Mouse (Mus musculus): ENCODE measurements around the gene Dusp1. TPM values are rescaled to one million over a fixed set of nuclear protein-coding genes. Genes with fewer than 3 reads are reported as not detected.
A peak's percentile ranks its signal among the peaks of the same experiment; 100 is the strongest.

Dusp1 gene
- polyA plus RNA-seq, 1 experiment from 2014 or later = 18.9 TPM

DNA sequence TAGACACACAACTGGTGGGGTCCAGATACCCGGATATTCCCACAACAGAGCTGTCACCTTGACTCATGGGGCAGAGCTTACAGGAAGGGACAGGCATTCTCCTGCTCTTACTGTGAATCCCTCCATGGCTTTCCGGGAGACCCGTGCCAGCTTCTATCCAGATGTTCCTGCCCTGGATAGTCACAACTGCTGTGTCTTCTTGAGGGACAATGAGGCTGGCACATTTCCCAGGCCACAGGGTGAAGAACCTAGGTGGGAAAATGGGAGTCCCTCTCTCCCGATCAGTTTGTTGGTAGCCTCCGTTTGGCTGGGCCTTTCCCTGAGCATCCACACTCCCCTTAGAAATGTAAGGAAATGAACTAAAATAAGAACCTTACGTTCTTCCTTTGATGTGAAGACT is 33.2 kb downstream of the Dusp1 start:
- H3K9ac ChIP-seq (ENCODE audit: low read depth, low read length) = no peak overlapping the region
- TF ChIP-seq CTCF (IDR thresholded peaks at IDR 0.05; ENCODE audit: low read depth) = no peak
- no peaks in the 10 kb centered on the region for H3K27me3 ChIP-seq (replicated peaks; ENCODE audit: control insufficient read depth, insufficient read depth, low read length)
- H3K36me3 ChIP-seq (ENCODE audit: control insufficient read depth, insufficient read depth) = no peaks in the 10 kb centered on the region
- H3K4me3 ChIP-seq (ENCODE audit: low read depth, low read length) = no peak overlapping the region
- H3K4me2 ChIP-seq (replicated peaks; ENCODE audit: low read depth) = no peak overlapping the region
- H3K27ac ChIP-seq (ENCODE audit: low read depth, low read length) = no peak overlapping the region
- 79% methylated on average over 6 of the region's 6 CpGs for WGBS
- H3K9me3 ChIP-seq (ENCODE audit: control insufficient read depth) = no peaks in the 10 kb centered on the region
- ATAC-seq = no peak
- no peaks in the 10 kb centered on the region for H3K4me1 ChIP-seq (replicated peaks; ENCODE audit: control insufficient read depth, insufficient read depth, low read length)

DNA sequence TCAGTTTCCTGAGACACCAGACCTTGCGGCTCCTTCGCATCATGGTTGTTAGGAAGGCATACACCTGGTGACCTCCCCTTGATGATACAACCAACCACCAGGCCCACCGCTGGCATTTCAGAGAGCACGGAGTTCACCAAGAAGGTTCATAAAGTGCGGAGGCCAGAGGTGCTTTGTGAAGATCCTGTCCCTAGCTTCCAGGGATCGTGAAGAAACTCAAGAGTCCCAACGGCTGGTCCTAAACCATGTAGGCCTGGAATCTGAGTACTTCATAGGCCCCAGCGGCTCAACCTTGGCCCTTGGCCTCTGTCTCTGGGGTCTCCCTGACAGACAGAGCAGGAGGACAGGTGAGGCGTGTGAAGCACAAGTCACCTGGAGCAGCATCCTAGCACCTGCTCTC is 34.6 kb downstream of the Dusp1 start:
- H3K4me3 ChIP-seq (ENCODE audit: low read depth, low read length) = no peak overlapping the region
- 93% methylated on average over 9 of the region's 9 CpGs for WGBS
- H3K27me3 ChIP-seq (replicated peaks; ENCODE audit: control insufficient read depth, insufficient read depth, low read length) = no peaks in the 10 kb centered on the region
- no peaks in the 10 kb centered on the region for H3K36me3 ChIP-seq (ENCODE audit: control insufficient read depth, insufficient read depth)
- no peak for TF ChIP-seq CTCF (IDR thresholded peaks at IDR 0.05; ENCODE audit: low read depth)
- no peaks in the 10 kb centered on the region for H3K4me1 ChIP-seq (replicated peaks; ENCODE audit: control insufficient read depth, insufficient read depth, low read length)
- no peak overlapping the region for H3K9ac ChIP-seq (ENCODE audit: low read depth, low read length)
- H3K9me3 ChIP-seq (ENCODE audit: control insufficient read depth) = no peaks in the 10 kb centered on the region
- H3K27ac ChIP-seq (ENCODE audit: low read depth, low read length) = no peak overlapping the region
- no peak for ATAC-seq
- H3K4me2 ChIP-seq (replicated peaks; ENCODE audit: low read depth) = no peak overlapping the region

DNA sequence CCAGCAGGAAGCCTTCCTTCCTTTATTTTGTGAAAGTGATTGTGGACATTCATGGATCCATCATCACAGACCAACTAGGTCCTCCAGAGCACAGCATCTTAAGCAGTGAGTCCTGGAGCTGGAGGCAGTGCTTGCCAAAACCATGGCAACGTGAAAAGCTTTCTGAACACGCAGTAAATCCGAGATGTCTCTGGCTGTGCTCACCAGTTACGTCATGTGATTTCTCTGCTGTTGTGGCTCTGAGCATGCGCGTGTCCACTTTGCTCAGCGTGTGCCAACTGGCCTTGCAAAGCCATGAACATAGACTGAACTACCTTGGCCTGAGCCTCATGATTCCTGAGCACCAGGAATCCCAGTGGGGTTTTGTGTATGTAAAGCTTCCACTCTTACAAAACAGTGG is 36.6 kb downstream of the Dusp1 start:
- 69% methylated on average over 7 of the region's 7 CpGs for WGBS
- Histone ChIP-seq H3K4me1 (replicated peaks; ENCODE audit: control insufficient read depth, insufficient read depth, low read length) (no peaks in the 10 kb centered on the region), H3K36me3 (ENCODE audit: control insufficient read depth, insufficient read depth) (no peaks in the 10 kb centered on the region), H3K27ac (ENCODE audit: low read depth, low read length) (no peak overlapping the region), H3K27me3 (replicated peaks; ENCODE audit: control insufficient read depth, insufficient read depth, low read length) (no peaks in the 10 kb centered on the region), H3K9ac (ENCODE audit: low read depth, low read length) (no peak overlapping the region), H3K4me3 (ENCODE audit: low read depth, low read length) (no peak overlapping the region), H3K9me3 (ENCODE audit: control insufficient read depth) (no peaks in the 10 kb centered on the region), H3K4me2 (replicated peaks; ENCODE audit: low read depth) (no peak overlapping the region)
- ATAC-seq = no peak
- no peak for TF ChIP-seq CTCF (IDR thresholded peaks at IDR 0.05; ENCODE audit: low read depth)

DNA sequence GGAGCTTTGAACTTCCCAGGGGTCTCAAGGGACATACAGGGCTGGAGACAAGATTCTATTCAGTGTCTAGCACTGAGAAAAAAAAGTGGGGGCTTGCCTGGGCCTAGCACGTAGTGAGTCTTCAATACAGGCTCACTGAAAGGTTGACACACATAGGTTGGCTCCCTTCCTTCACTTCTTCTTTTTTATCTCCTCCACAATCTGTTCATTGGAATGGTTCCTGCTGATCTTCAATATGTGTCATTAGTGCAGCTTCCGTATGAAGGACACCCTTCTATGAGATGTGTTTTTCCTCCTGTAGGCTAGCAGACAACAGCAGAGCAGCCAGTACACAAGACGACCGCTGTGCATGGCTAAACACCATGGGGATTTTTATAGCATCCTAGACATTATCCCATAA is 37.1 kb downstream of the Dusp1 start:
- no peak for TF ChIP-seq CTCF (IDR thresholded peaks at IDR 0.05; ENCODE audit: low read depth)

DNA sequence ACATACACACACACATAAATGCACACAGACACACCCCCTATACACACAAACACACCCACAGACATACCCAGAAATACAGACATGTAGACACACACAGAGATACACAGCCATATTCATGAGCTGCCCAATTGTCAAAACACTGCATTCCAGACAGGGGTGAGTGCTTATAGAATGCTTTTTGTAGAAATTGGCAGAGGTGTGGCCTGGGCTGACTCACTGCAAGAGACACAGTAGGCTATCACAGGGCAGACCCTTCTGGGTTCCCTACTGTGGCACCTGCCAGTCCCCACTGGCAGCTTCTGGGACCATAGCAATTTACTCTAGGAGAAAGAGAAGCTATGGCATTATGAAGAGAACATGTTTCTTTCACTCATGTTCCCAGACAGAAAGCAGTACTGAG is 37.6 kb downstream of the Dusp1 start:
- Histone ChIP-seq H3K4me3 (ENCODE audit: low read depth, low read length) (no peak overlapping the region), H3K9me3 (ENCODE audit: control insufficient read depth) (no peaks in the 10 kb centered on the region), H3K27ac (ENCODE audit: low read depth, low read length) (no peak overlapping the region), H3K36me3 (ENCODE audit: control insufficient read depth, insufficient read depth) (no peaks in the 10 kb centered on the region), H3K27me3 (replicated peaks; ENCODE audit: control insufficient read depth, insufficient read depth, low read length) (no peaks in the 10 kb centered on the region), H3K4me1 (replicated peaks; ENCODE audit: control insufficient read depth, insufficient read depth, low read length) (no peaks in the 10 kb centered on the region), H3K9ac (ENCODE audit: low read depth, low read length) (no peak overlapping the region), H3K4me2 (replicated peaks; ENCODE audit: low read depth) (no peak overlapping the region)
- no peak for ATAC-seq
- TF ChIP-seq CTCF (IDR thresholded peaks at IDR 0.05; ENCODE audit: low read depth) = no peak

More for the DNA sequence above, 37.1 kb downstream of the Dusp1 start:
- H3K36me3 ChIP-seq (ENCODE audit: control insufficient read depth, insufficient read depth) = no peaks in the 10 kb centered on the region
- H3K4me3 ChIP-seq (ENCODE audit: low read depth, low read length) = no peak overlapping the region
- H3K9me3 ChIP-seq (ENCODE audit: control insufficient read depth) = no peaks in the 10 kb centered on the region
- H3K27me3 ChIP-seq (replicated peaks; ENCODE audit: control insufficient read depth, insufficient read depth, low read length) = no peaks in the 10 kb centered on the region
- H3K4me2 ChIP-seq (replicated peaks; ENCODE audit: low read depth) = no peak overlapping the region
- H3K27ac ChIP-seq (ENCODE audit: low read depth, low read length) = no peak overlapping the region
- ATAC-seq = no peak
- 89% methylated on average over 4 of the region's 4 CpGs for WGBS
- H3K4me1 ChIP-seq (replicated peaks; ENCODE audit: control insufficient read depth, insufficient read depth, low read length) = no peaks in the 10 kb centered on the region
- no peak overlapping the region for H3K9ac ChIP-seq (ENCODE audit: low read depth, low read length)

DNA sequence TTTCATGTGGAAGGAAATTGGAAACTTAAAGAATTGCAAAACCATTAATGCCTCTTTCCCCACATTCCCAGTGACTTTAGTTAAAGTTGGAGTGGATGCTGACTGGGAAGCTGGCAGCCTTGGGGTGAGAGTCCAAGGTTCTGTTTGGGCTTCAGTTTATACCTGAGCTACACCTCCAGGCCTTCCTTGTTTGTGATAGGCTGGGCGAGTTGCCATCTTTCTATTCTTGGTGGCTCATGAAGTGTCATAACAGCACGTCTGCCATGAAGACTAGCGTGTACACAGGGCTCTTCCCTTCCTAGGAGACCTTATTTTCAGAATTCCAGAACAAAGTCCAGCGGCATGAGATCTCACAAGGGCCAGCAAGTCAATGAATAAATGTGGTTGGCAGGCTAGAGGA is 39.2 kb downstream of the Dusp1 start:
- H3K9ac ChIP-seq (ENCODE audit: low read depth, low read length) = no peak overlapping the region
- H3K27ac ChIP-seq (ENCODE audit: low read depth, low read length) = no peak overlapping the region
- no peak overlapping the region for H3K4me2 ChIP-seq (replicated peaks; ENCODE audit: low read depth)
- H3K4me3 ChIP-seq (ENCODE audit: low read depth, low read length) = no peak overlapping the region
- TF ChIP-seq CTCF (IDR thresholded peaks at IDR 0.05; ENCODE audit: low read depth) = no peak
- H3K36me3 ChIP-seq (ENCODE audit: control insufficient read depth, insufficient read depth) = no peaks in the 10 kb centered on the region
- 21% methylated on average over 4 of the region's 4 CpGs for WGBS
- H3K4me1 ChIP-seq (replicated peaks; ENCODE audit: control insufficient read depth, insufficient read depth, low read length) = no peaks in the 10 kb centered on the region
- no peaks in the 10 kb centered on the region for H3K9me3 ChIP-seq (ENCODE audit: control insufficient read depth)
- H3K27me3 ChIP-seq (replicated peaks; ENCODE audit: control insufficient read depth, insufficient read depth, low read length) = no peaks in the 10 kb centered on the region
- peak; percentile 92 for ATAC-seq

DNA sequence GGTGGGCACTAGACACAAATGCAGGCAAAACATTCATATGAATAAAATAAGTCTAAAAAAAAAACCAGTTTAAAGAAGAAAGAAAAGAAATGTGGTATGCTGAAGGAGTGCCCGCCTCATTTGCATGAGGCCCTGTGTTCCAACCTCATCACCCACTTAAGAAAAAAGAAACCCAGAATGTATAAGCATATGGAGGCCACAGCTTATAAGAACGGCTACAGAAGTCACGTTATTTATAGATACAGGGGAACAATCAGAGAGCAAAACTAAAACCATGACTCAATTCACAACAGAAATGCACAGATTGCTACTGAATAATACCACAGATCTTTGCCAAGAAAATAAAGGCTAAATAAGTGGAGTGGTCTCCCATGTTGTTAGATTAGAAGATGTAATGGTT is 43.6 kb downstream of the Dusp1 start:
- TF ChIP-seq CTCF (IDR thresholded peaks at IDR 0.05; ENCODE audit: low read depth) = no peak
- Histone ChIP-seq H3K9ac (ENCODE audit: low read depth, low read length) (no peak overlapping the region), H3K4me2 (replicated peaks; ENCODE audit: low read depth) (no peak overlapping the region), H3K27me3 (replicated peaks; ENCODE audit: control insufficient read depth, insufficient read depth, low read length) (no peaks in the 10 kb centered on the region), H3K36me3 (ENCODE audit: control insufficient read depth, insufficient read depth) (no peaks in the 10 kb centered on the region), H3K4me1 (replicated peaks; ENCODE audit: control insufficient read depth, insufficient read depth, low read length) (no peaks in the 10 kb centered on the region), H3K4me3 (ENCODE audit: low read depth, low read length) (no peak overlapping the region), H3K27ac (ENCODE audit: low read depth, low read length) (no peak overlapping the region), H3K9me3 (ENCODE audit: control insufficient read depth) (no peaks in the 10 kb centered on the region)
- WGBS = 86% methylated on average over 3 of the region's 3 CpGs
- ATAC-seq = no peak
